Mouse (Mus musculus): ENCODE results near the gene Begain. TPM values are rescaled to one million over a fixed set of nuclear protein-coding genes. Genes with fewer than 3 reads are reported as not detected.

Begain gene
- total and polyA plus RNA-seq, 2 experiments from 2014 or later = 31.8 to 78.2 TPM

- peaks cover 15% of the 10 kb centered on the region; the same call in 1 of the 2 replicates for H3K4me1 ChIP-seq (ENCODE audit: insufficient read depth, low read length)
- WGBS = 77% methylated on average over 7 of the region's 7 CpGs
- H3K4me2 ChIP-seq (ENCODE audit: low read depth, low read length, poor library complexity, severe bottlenecking) = peak overlapping the region; percentile 93
- peak overlapping the region; percentile 84 for H3K9ac ChIP-seq (replicated peaks; ENCODE audit: low read length, poor library complexity, severe bottlenecking)
- no peak for DNase-seq (ENCODE audit: low spot score)
- no peak overlapping the region for H3K27ac ChIP-seq (ENCODE audit: low read depth, low read length)
- no peaks in the 10 kb centered on the region for H3K9me3 ChIP-seq (ENCODE audit: low read length)
- no peaks in the 10 kb centered on the region for H3K36me3 ChIP-seq (ENCODE audit: insufficient read depth, low read length)
- H3K27me3 ChIP-seq (ENCODE audit: insufficient read depth, low read length) = no peaks in the 10 kb centered on the region; the same call in 1 of the 2 replicates
- no peak for TF ChIP-seq CTCF (IDR thresholded peaks at IDR 0.05)
- no peak for ATAC-seq (ENCODE audit: low FRiP score)
- H3K4me3 ChIP-seq (ENCODE audit: low read depth, low read length) = peak overlapping the region; percentile 63
Observed at GRCm38 (mm10) chr12:109068738-109069137, 721 bp upstream of the Begain start.

GRCm38 (mm10) chr12:109067561-109068135 is 369 bp downstream of the Begain start:
- 1% methylated on average over 37 of the region's 59 CpGs for WGBS

GRCm38 (mm10) chr12:109058660-109059059 is 9.4 kb downstream of the Begain start:
- Histone ChIP-seq H3K27ac (ENCODE audit: low read depth, low read length) (no peak overlapping the region), H3K9ac (replicated peaks; ENCODE audit: low read length, poor library complexity, severe bottlenecking) (no peak overlapping the region), H3K4me1 (ENCODE audit: insufficient read depth, low read length) (no peaks in the 10 kb centered on the region), H3K36me3 (ENCODE audit: insufficient read depth, low read length) (no peaks in the 10 kb centered on the region), H3K9me3 (ENCODE audit: low read length) (no peaks in the 10 kb centered on the region), H3K4me2 (ENCODE audit: low read depth, low read length, poor library complexity, severe bottlenecking) (no peak overlapping the region), H3K27me3 (ENCODE audit: insufficient read depth, low read length) (peaks cover 15% of the 10 kb centered on the region), H3K4me3 (ENCODE audit: low read depth, low read length) (no peak overlapping the region)
- DNase-seq (ENCODE audit: low spot score) (no peak), ATAC-seq (ENCODE audit: low FRiP score) (no peak)
- 79% methylated on average over 8 of the region's 8 CpGs for WGBS
- no peak for TF ChIP-seq CTCF (IDR thresholded peaks at IDR 0.05)

More at GRCm38 (mm10) chr12:109067561-109068135, 369 bp downstream of the Begain start:
- Histone ChIP-seq H3K4me1 (ENCODE audit: insufficient read depth, low read length) (peaks cover 15% of the 10 kb centered on the region; the same call in 1 of the 2 replicates), H3K9ac (replicated peaks; ENCODE audit: low read length, poor library complexity, severe bottlenecking) (peak overlapping the region; percentile 84), H3K27me3 (ENCODE audit: insufficient read depth, low read length) (no peaks in the 10 kb centered on the region; the same call in 1 of the 2 replicates), H3K9me3 (ENCODE audit: low read length) (no peaks in the 10 kb centered on the region), H3K27ac (ENCODE audit: low read depth, low read length) (peak overlapping the region; percentile 51), H3K4me2 (ENCODE audit: low read depth, low read length, poor library complexity, severe bottlenecking) (peak overlapping the region; percentile 93), H3K36me3 (ENCODE audit: insufficient read depth, low read length) (no peaks in the 10 kb centered on the region), H3K4me3 (ENCODE audit: low read depth, low read length) (peak overlapping the region; percentile 63)
- TF ChIP-seq CTCF (IDR thresholded peaks at IDR 0.05) = no peak
- peak; percentile 84 for ATAC-seq (ENCODE audit: low FRiP score)
- DNase-seq (ENCODE audit: low spot score) = peak; percentile 58

GRCm38 (mm10) chr12:109057736-109058135 is 10.3 kb downstream of the Begain start:
- DNase-seq (ENCODE audit: low spot score) (no peak), ATAC-seq (ENCODE audit: low FRiP score) (no peak)
- Histone ChIP-seq H3K4me3 (ENCODE audit: low read depth, low read length) (no peak overlapping the region), H3K27ac (ENCODE audit: low read depth, low read length) (no peak overlapping the region), H3K27me3 (ENCODE audit: insufficient read depth, low read length) (peaks cover 25% of the 10 kb centered on the region), H3K9me3 (ENCODE audit: low read length) (no peaks in the 10 kb centered on the region), H3K4me2 (ENCODE audit: low read depth, low read length, poor library complexity, severe bottlenecking) (no peak overlapping the region), H3K36me3 (ENCODE audit: insufficient read depth, low read length) (no peaks in the 10 kb centered on the region), H3K9ac (replicated peaks; ENCODE audit: low read length, poor library complexity, severe bottlenecking) (no peak overlapping the region), H3K4me1 (ENCODE audit: insufficient read depth, low read length) (no peaks in the 10 kb centered on the region)
- WGBS = 89% methylated on average over 4 of the region's 4 CpGs
- no peak for TF ChIP-seq CTCF (IDR thresholded peaks at IDR 0.05)

GRCm38 (mm10) chr12:109053020-109053806 is 14.8 kb downstream of the Begain start:
- Histone ChIP-seq H3K27me3 (ENCODE audit: insufficient read depth, low read length) (peaks cover 51% of the 10 kb centered on the region), H3K27ac (ENCODE audit: low read depth, low read length) (no peak overlapping the region), H3K4me1 (ENCODE audit: insufficient read depth, low read length) (no peaks in the 10 kb centered on the region; the same call in 1 of the 2 replicates), H3K9ac (replicated peaks; ENCODE audit: low read length, poor library complexity, severe bottlenecking) (peak overlapping the region; percentile 54), H3K9me3 (ENCODE audit: low read length) (no peaks in the 10 kb centered on the region), H3K36me3 (ENCODE audit: insufficient read depth, low read length) (no peaks in the 10 kb centered on the region), H3K4me2 (ENCODE audit: low read depth, low read length, poor library complexity, severe bottlenecking) (peak overlapping the region; percentile 97), H3K4me3 (ENCODE audit: low read depth, low read length) (peak overlapping the region; percentile 53)
- TF ChIP-seq CTCF (IDR thresholded peaks at IDR 0.05) = no peak
- DNase-seq (ENCODE audit: low spot score) (no peak), ATAC-seq (ENCODE audit: low FRiP score) (no peak)
- 1% methylated on average over 102 of the region's 105 CpGs for WGBS

GRCm38 (mm10) chr12:109049949-109050348 is 18.1 kb downstream of the Begain start:
- Histone ChIP-seq H3K27ac (ENCODE audit: low read depth, low read length) (no peak overlapping the region), H3K36me3 (ENCODE audit: insufficient read depth, low read length) (no peaks in the 10 kb centered on the region), H3K4me1 (ENCODE audit: insufficient read depth, low read length) (no peaks in the 10 kb centered on the region; the same call in 1 of the 2 replicates), H3K9ac (replicated peaks; ENCODE audit: low read length, poor library complexity, severe bottlenecking) (no peak overlapping the region), H3K4me2 (ENCODE audit: low read depth, low read length, poor library complexity, severe bottlenecking) (no peak overlapping the region), H3K27me3 (ENCODE audit: insufficient read depth, low read length) (peaks cover 49% of the 10 kb centered on the region), H3K4me3 (ENCODE audit: low read depth, low read length) (no peak overlapping the region), H3K9me3 (ENCODE audit: low read length) (no peaks in the 10 kb centered on the region)
- DNase-seq (ENCODE audit: low spot score) = no peak
- ATAC-seq (ENCODE audit: low FRiP score) = no peak
- no peak for TF ChIP-seq CTCF (IDR thresholded peaks at IDR 0.05)
- WGBS = 90% methylated on average over 4 of the region's 4 CpGs
